Mouse (Mus musculus) bone marrow, adult 2 months (tissue): ENCODE measurements around the gene Clip1. TPM values are rescaled to one million over a fixed set of nuclear protein-coding genes. Genes with fewer than 3 reads are reported as not detected.

Experiments used
- H3K27ac ChIP-seq: fragments of 200-500 bp; 2 replicates; pipeline ENCODE4 v1.5.1; 2012; ENCODE audit warnings: low read depth, mild to moderate bottlenecking, control low read depth, inconsistent platforms, low read length; ENCODE audit not compliant: control insufficient read depth, poor library complexity, insufficient read depth
- H3K4me1 ChIP-seq: fragments of 200-500 bp; 2 replicates; pipeline ENCODE4 v1.6.1; 2011; ENCODE audit warnings: low read length; ENCODE audit not compliant: control insufficient read depth, insufficient read depth
- H3K4me3 ChIP-seq: fragments of 200-500 bp; replicated peaks from 2 replicates; pipeline ENCODE3; 2011; ENCODE audit warnings: mild to moderate bottlenecking, low read depth, low read length, control low read depth; ENCODE audit not compliant: control insufficient read depth
- CTCF ChIP-seq: fragments of 200-500 bp; IDR thresholded peaks from 2 replicates; pipeline ENCODE4 v1.5.1; 2011; ENCODE audit warnings: low read length, control low read depth; ENCODE audit not compliant: control insufficient read depth, insufficient read depth
- POLR2A ChIP-seq: fragments of 200-500 bp; IDR thresholded peaks from 2 replicates; pipeline ENCODE4 v1.6.1; 2011; ENCODE audit warnings: low read depth, mild to moderate bottlenecking, control low read depth, low read length, borderline replicate concordance; ENCODE audit not compliant: control insufficient read depth
- WGBS: fragments of 180-500 bp; shearing (Covaris S2); methylation state at CpG from one replicate; pipeline ENCODE4 v1.1.7; 2018; 5-methylcytosine and 5-hydroxymethylcytosine counted together
- polyA plus RNA-seq: library from polyadenylated mRNA; stranded (reverse); fragments of >200 nt; gene quantifications from 2 replicates; pipeline ENCODE4 v1.2.4, GENCODE M21; 2011; ENCODE audit warnings: low replicate concordance; ENCODE audit not compliant: missing spikeins, insufficient read depth, insufficient read length

Gene Clip1
- polyA plus RNA-seq, 1 experiment, result 29.8 TPM

GRCm38 (mm10) chr5:123700625-123701024 lies 16.2 kb upstream of the Clip1 start:
- no peak for TF ChIP-seq CTCF
- no peak for TF ChIP-seq POLR2A
- Histone ChIP-seq H3K27ac (no peak overlapping the region), H3K4me3 (no peak overlapping the region), H3K4me1 (no peaks in the 10 kb centered on the region)
- WGBS, result 80% methylated on average over 11 of the region's 11 CpGs

DNA sequence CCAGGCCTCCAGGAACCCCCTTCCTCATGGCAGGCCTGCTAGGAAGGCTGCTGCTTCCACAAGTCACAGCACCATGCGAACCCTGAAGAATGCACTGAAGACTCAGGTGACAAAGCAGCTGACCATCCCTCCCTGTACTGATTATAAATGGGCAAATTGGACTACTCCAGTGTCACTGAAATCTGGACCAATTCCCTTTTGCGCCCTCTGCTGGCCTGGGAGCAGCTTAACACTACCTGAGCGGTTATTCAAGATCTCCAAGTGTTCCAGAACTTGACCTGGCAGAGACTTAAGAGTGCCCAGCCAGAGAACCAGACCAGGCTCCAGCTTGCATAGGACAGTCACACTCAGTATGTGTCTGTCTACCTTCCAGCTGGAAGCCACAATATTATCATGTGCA lies 14.8 kb upstream of the Clip1 start:
- H3K4me3 ChIP-seq, result no peak overlapping the region
- H3K27ac ChIP-seq, result no peak overlapping the region
- H3K4me1 ChIP-seq, result no peaks in the 10 kb centered on the region
- TF ChIP-seq POLR2A, result no peak
- TF ChIP-seq CTCF, result peak; percentile 77
- 29% methylated on average over 3 of the region's 3 CpGs for WGBS

GRCm38 (mm10) chr5:123696961-123697360 lies 12.5 kb upstream of the Clip1 start:
- H3K4me3 ChIP-seq, result no peak overlapping the region
- H3K4me1 ChIP-seq, result no peaks in the 10 kb centered on the region
- WGBS, result 88% methylated on average over 4 of the region's 4 CpGs
- H3K27ac ChIP-seq, result no peak overlapping the region
- TF ChIP-seq POLR2A, result no peak
- TF ChIP-seq CTCF, result no peak

DNA sequence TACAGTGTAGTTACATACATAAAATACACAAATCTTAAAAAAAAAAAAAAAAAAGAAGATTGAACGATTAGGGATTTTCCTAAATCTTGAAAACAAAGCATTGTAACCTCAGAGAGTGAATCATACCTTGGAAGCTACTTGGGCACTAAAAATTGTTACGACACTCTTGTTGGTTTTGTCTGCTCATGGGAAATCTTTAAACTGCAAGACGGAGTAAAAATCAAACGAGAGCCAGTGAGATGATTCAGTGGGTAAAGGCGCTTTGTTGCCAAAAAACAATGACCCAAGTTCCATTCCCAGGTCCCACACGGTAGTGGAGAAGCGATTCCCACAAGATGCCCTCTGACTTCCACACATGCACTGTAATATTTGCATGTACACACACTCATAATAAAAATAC lies 11.8 kb upstream of the Clip1 start:
- no peak overlapping the region for H3K27ac ChIP-seq
- 78% methylated on average over 7 of the region's 7 CpGs for WGBS
- no peak for TF ChIP-seq POLR2A
- no peak for TF ChIP-seq CTCF
- H3K4me3 ChIP-seq, result no peak overlapping the region
- no peaks in the 10 kb centered on the region for H3K4me1 ChIP-seq

GRCm38 (mm10) chr5:123694468-123694867 lies 10.1 kb upstream of the Clip1 start:
- H3K27ac ChIP-seq, result no peak overlapping the region
- no peak overlapping the region for H3K4me3 ChIP-seq
- TF ChIP-seq POLR2A, result no peak
- TF ChIP-seq CTCF, result no peak
- H3K4me1 ChIP-seq, result no peaks in the 10 kb centered on the region
- 54% methylated on average over 6 of the region's 6 CpGs for WGBS

- Histone ChIP-seq H3K27ac (peak overlapping the region; percentile 98), H3K4me1 (peaks cover 5% of the 10 kb centered on the region; the same call in 1 of the 2 replicates), H3K4me3 (peak overlapping the region; percentile 87)
- under 1% methylated on average over 92 of the region's 92 CpGs for WGBS
- no peak for TF ChIP-seq POLR2A
- TF ChIP-seq CTCF, result no peak
These were observed 819 bp downstream of the Clip1 start for GRCm38 (mm10) chr5:123683377-123684220.

- peak overlapping the region; percentile 56 for H3K4me3 ChIP-seq
These were observed 1.4 kb downstream of the Clip1 start for GRCm38 (mm10) chr5:123683043-123683376.

DNA sequence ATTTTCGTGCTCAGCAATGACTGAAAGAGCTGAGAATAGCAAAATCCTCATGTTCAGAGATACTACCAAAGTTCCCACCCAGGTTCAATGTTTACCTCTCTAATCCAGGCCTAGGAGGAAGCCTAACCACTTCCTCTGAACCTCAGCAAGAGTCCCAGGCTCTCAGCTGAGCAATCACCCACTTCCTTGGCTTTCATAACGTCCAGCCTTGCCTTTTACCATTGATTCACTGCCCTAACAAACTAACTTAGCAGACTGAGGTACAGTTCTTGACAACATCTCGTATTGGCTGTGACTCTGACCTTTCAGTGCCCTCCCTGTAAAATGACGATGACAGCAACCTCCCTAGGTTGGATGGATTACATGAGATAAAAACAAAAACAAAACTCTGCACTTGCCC lies 2.0 kb downstream of the Clip1 start:
- Histone ChIP-seq H3K4me1 (peaks cover 5% of the 10 kb centered on the region; the same call in 1 of the 2 replicates), H3K4me3 (peak overlapping the region; percentile 3), H3K27ac (peak overlapping the region; percentile 33; the same call in 1 of the 2 replicates)
- WGBS, result 2% methylated on average over 4 of the region's 4 CpGs
- no peak for TF ChIP-seq POLR2A
- TF ChIP-seq CTCF, result no peak

More at GRCm38 (mm10) chr5:123683043-123683376, 1.4 kb downstream of the Clip1 start:
- no peak for TF ChIP-seq POLR2A
- TF ChIP-seq CTCF, result no peak
- WGBS, result 0% methylated on average over 6 of the region's 6 CpGs
- peaks cover 5% of the 10 kb centered on the region; the same call in 1 of the 2 replicates for H3K4me1 ChIP-seq
- no peak overlapping the region; the same call in 1 of the 2 replicates for H3K27ac ChIP-seq
